Mouse (Mus musculus): ENCODE results near the gene Lrrc66. TPM values are rescaled to one million over a fixed set of nuclear protein-coding genes. Genes with fewer than 3 reads are reported as not detected.

The Lrrc66 gene
- polyA plus RNA-seq, 1 experiment from 2014 or later: not detected

DNA sequence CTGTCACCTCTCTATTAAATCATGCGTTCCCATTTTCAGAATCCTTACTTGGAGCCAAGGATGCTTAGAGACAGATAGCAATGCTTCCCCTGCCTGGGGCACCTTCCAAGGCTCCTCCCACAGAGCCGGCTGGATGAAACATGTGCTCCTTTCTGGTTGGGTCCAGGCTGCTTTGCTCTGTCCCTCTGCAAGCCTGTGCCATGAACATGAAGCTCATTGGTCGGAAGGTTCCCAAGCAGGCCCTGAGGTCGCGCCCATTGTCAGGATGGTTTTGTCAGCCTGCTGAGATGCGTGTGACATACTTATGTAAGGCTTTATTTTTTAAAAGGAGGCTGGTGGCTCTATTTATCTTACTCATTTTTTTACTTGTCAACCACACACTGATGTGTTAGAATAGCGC, 55.6 kb downstream of the Lrrc66 start:
- no peak overlapping the region for H3K4me3 ChIP-seq
- H3K36me3 ChIP-seq: no peaks in the 10 kb centered on the region
- no peaks in the 10 kb centered on the region for H3K9me3 ChIP-seq
- peaks cover 7% of the 10 kb centered on the region for H3K4me1 ChIP-seq (replicated peaks)
- no peak overlapping the region for H3K4me2 ChIP-seq
- H3K27ac ChIP-seq (replicated peaks): no peak overlapping the region
- ATAC-seq (ENCODE audit: low FRiP score, low read depth): no peak
- 61% methylated on average over 7 of the region's 7 CpGs for WGBS
- no peak overlapping the region for H3K9ac ChIP-seq
- no peaks in the 10 kb centered on the region for H3K27me3 ChIP-seq

DNA sequence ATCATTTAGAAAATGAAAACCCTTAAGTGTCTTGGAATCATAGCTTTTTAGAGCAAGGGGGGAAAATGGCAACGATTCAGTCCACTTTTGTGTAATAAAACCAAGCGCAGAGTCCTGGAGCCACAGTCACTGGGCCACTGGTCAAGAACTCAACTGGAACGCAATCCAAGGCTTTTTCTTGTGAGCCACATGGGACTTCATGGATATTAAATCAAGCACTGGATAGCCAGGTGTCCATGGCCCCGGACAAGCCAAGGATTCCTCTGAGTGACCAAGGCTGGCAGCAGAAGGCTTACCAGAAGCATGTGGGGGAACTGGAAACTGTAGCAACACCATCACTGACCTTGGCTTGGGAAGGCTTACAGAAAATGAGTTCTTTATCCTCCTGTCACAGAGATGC, 57.7 kb downstream of the Lrrc66 start:
- ATAC-seq (ENCODE audit: low FRiP score, low read depth): no peak
- Histone ChIP-seq H3K27ac (replicated peaks) (no peak overlapping the region), H3K9me3 (no peaks in the 10 kb centered on the region), H3K4me3 (no peak overlapping the region), H3K4me1 (replicated peaks) (peaks cover 7% of the 10 kb centered on the region), H3K36me3 (no peaks in the 10 kb centered on the region), H3K9ac (no peak overlapping the region), H3K4me2 (no peak overlapping the region), H3K27me3 (no peaks in the 10 kb centered on the region)
- WGBS: 79% methylated on average over 4 of the region's 4 CpGs

DNA sequence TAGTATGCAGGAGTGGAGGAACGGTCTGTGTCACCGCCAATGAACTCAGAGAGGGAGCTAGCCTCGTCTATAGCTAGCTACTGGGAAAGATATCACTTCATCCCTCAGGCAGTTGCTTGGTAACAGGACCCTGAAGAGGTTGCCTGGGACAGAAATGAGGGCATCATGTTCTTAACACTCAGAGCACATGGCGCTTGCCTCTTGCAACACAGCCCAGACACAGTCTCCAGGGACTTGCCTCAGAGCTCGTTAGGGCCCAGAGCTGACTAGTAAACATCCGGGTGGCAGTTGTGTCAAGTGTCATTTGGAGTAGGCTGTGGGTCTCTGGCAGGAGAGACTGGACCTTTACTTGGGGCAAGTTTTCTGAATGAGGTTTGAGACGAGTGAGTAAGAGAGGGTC, 58.5 kb downstream of the Lrrc66 start:
- Histone ChIP-seq H3K27ac (replicated peaks) (no peak overlapping the region), H3K36me3 (no peaks in the 10 kb centered on the region), H3K27me3 (no peaks in the 10 kb centered on the region), H3K9ac (no peak overlapping the region), H3K4me1 (replicated peaks) (peaks cover 7% of the 10 kb centered on the region), H3K4me2 (no peak overlapping the region), H3K4me3 (no peak overlapping the region), H3K9me3 (no peaks in the 10 kb centered on the region)
- ATAC-seq (ENCODE audit: low FRiP score, low read depth): no peak
- WGBS: 76% methylated on average over 7 of the region's 7 CpGs

DNA sequence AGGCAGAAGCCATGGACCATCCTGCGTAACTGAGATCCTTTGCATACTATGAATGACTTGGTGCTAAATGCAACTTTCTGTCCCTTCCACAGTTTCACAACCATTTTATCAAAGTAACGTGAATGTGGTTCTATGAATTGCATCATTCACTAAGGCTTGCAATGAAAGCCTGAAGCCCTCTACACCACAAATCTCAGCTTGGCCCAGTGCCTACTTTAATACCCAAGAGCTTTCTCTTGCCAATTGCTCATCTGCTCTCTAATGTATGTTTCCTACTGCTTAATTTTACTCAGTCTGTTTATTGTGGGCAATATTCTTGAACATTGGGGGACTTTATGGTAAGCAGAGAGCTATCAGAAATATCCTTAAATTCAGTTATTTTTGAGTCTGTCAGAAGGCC, 59.5 kb downstream of the Lrrc66 start:
- 81% methylated on average over 2 of the region's 2 CpGs for WGBS
- Histone ChIP-seq H3K36me3 (no peaks in the 10 kb centered on the region), H3K4me3 (no peak overlapping the region), H3K4me2 (no peak overlapping the region), H3K27me3 (no peaks in the 10 kb centered on the region), H3K4me1 (replicated peaks) (peaks cover 7% of the 10 kb centered on the region), H3K27ac (replicated peaks) (no peak overlapping the region), H3K9ac (no peak overlapping the region), H3K9me3 (no peaks in the 10 kb centered on the region)
- no peak for ATAC-seq (ENCODE audit: low FRiP score, low read depth)

DNA sequence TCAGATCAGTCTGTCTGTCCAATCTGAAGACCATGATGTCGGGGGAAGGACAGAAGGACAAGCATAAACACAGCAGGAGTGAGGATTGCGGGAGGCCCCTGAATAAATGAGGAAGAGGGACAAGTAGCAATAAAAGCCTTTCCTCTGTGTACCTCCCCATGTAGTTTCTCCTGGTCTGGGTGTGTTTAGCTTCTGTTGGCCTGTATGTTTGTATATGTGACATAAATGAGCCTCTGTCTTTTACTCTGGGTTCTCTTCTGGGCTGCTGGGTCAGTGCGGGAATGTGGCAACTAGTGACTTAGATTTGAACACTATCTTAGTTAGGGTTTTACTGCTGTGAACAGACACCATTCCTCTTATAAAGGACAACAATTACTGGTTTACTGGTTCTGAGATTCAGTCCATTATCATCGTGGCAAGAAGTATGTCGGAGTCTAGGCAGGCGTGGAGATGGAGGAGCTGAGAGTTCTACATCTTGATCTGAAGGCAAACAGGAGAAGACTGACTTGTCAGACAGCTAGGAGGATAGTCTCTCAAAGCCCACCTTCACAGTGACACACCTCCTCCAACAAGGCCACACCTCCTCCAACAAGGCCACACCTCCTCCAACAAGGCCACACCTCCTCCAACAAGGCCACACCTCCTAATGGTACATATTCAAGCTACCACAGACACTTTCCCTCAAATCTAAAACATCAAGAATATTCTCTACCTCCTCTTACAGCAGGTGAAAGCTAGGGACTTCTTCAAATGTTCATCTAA, 60.8 kb downstream of the Lrrc66 start:
- WGBS: 93% methylated on average over 6 of the region's 6 CpGs

DNA sequence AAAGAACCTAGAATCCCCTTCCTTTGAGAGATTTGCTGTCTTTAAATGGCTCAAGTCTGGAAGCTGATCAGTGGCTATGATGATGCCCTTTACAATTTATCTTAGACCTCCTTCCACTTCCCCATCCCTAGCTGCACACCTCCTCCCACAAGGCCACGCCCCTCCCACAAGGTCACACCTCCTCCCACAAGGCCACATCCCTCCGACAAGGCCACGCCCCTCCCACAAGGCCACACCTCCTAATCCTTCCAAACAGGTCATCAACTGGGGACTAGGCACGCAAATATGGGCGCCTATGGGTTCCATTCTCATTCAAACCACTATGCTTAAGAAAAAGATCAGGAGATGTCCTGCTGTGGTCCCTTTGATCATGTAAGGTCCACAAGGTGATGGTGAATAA, 63.1 kb downstream of the Lrrc66 start:
- Histone ChIP-seq H3K4me3 (no peak overlapping the region), H3K9ac (no peak overlapping the region), H3K9me3 (no peaks in the 10 kb centered on the region), H3K4me1 (replicated peaks) (no peaks in the 10 kb centered on the region), H3K27me3 (no peaks in the 10 kb centered on the region), H3K36me3 (no peaks in the 10 kb centered on the region), H3K4me2 (no peak overlapping the region), H3K27ac (replicated peaks) (no peak overlapping the region)
- 86% methylated on average over 5 of the region's 5 CpGs for WGBS
- ATAC-seq (ENCODE audit: low FRiP score, low read depth): no peak

More for the DNA sequence above, 60.8 kb downstream of the Lrrc66 start:
- no peaks in the 10 kb centered on the region for H3K36me3 ChIP-seq
- H3K4me1 ChIP-seq (replicated peaks): peaks cover 7% of the 10 kb centered on the region
- H3K9ac ChIP-seq: no peak overlapping the region
- H3K27ac ChIP-seq (replicated peaks): no peak overlapping the region
- H3K9me3 ChIP-seq: no peaks in the 10 kb centered on the region
- H3K4me3 ChIP-seq: no peak overlapping the region
- H3K27me3 ChIP-seq: no peaks in the 10 kb centered on the region
- H3K4me2 ChIP-seq: no peak overlapping the region
- ATAC-seq (ENCODE audit: low FRiP score, low read depth): no peak

DNA sequence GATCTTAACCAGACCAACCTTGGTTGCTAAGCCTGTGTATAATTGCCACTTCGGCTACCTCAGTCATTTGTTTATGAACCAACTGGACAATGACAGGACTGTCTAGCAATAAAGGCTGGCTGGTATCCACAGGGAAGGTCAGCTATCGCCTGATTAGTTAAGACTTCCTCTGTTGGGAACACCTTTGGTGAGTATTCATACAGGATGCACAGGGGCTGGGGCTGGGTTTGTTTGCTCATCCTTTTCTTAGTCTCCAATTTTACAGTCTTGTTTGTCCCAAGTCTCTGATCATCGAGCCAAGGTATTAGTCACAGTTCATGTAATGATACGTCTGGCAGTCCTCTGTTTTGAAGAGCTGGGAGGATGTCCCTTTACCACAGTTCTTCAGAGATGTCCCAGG, 65.4 kb downstream of the Lrrc66 start:
- Histone ChIP-seq H3K9ac (no peak overlapping the region), H3K36me3 (no peaks in the 10 kb centered on the region), H3K4me1 (replicated peaks) (no peaks in the 10 kb centered on the region), H3K4me2 (no peak overlapping the region), H3K27ac (replicated peaks) (no peak overlapping the region), H3K27me3 (no peaks in the 10 kb centered on the region), H3K9me3 (no peaks in the 10 kb centered on the region), H3K4me3 (no peak overlapping the region)
- no peak for ATAC-seq (ENCODE audit: low FRiP score, low read depth)
- WGBS: 84% methylated on average over 4 of the region's 4 CpGs

DNA sequence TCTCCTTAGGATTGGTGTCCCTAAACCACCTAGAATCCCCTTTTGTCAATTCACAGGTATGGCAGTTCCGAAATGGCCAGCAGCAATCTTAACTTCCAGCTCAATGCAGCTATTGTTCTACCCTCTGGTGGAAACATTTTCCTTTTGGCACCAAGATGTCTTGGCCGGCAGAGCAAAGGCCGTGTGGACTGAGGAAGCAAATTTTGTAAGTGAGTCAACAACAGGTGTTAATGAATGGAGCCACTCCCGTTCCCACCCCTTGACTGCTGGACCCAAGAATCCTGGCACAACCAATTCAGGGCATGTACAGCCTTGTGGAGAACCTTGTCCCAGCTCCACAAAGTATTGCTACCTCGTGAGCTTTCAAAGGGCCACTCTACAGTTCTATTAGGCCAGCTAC, 66.2 kb downstream of the Lrrc66 start:
- WGBS: 80% methylated on average over 5 of the region's 5 CpGs

DNA sequence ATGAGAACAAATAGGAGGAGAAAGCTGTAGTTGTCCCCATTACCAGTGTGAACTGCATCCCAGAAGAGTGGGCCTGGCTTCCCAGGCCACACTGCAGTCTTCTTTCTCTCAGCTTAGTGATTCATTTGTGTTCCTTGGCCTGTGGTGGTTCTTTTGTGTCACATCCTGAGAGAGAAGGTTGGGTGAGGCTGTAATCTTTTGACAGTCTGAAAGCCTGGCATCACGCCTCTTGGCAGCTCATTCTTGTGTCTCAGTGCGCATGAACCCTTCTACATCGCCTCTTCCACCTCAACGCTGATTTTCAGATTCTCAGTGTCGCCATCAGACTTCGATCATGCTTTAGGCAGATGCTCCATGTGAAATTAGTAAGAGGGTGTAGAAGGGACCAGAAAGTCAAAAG, 68.3 kb downstream of the Lrrc66 start:
- 92% methylated on average over 6 of the region's 6 CpGs for WGBS

More for the DNA sequence above, 66.2 kb downstream of the Lrrc66 start:
- Histone ChIP-seq H3K4me3 (no peak overlapping the region), H3K9ac (no peak overlapping the region), H3K27me3 (no peaks in the 10 kb centered on the region), H3K27ac (replicated peaks) (no peak overlapping the region), H3K9me3 (no peaks in the 10 kb centered on the region), H3K4me2 (no peak overlapping the region), H3K4me1 (replicated peaks) (no peaks in the 10 kb centered on the region), H3K36me3 (no peaks in the 10 kb centered on the region)
- no peak for ATAC-seq (ENCODE audit: low FRiP score, low read depth)

DNA sequence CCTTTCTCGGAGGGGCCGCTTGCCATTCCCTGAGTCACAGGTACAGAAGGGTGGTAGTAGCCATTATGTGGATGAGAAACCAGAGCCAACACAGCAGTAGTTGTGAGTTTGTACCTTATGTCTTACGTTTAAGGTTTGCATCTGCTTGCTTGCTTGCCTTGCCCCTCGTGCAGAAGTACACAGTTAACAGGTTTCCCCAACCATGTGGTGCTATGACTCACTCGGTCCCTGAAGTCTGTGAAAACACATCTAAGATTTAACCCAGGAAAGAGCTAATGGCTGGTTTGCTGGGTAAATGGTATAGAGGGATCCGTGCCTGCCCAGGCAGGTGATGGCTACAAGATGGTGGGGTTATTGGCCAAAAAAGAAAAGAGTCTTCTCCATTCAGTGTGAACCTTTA, 73.6 kb downstream of the Lrrc66 start:
- no peak overlapping the region for H3K4me3 ChIP-seq
- WGBS: 89% methylated on average over 6 of the region's 6 CpGs
- H3K27me3 ChIP-seq: no peaks in the 10 kb centered on the region
- no peak overlapping the region for H3K27ac ChIP-seq (replicated peaks)
- H3K4me1 ChIP-seq (replicated peaks): 0 out of 2 replicates have a peak, but pooled peaks cover 3% of the 10 kb centered on the region
- H3K9me3 ChIP-seq: no peaks in the 10 kb centered on the region
- ATAC-seq (ENCODE audit: low FRiP score, low read depth): no peak
- H3K36me3 ChIP-seq: peaks cover 17% of the 10 kb centered on the region
- H3K4me2 ChIP-seq: no peak overlapping the region
- no peak overlapping the region for H3K9ac ChIP-seq

More for the DNA sequence above, 68.3 kb downstream of the Lrrc66 start:
- no peak overlapping the region for H3K27ac ChIP-seq (replicated peaks)
- H3K4me3 ChIP-seq: no peak overlapping the region
- H3K9me3 ChIP-seq: no peaks in the 10 kb centered on the region
- H3K4me2 ChIP-seq: no peak overlapping the region
- no peaks in the 10 kb centered on the region for H3K4me1 ChIP-seq (replicated peaks)
- H3K9ac ChIP-seq: no peak overlapping the region
- H3K36me3 ChIP-seq: peaks cover 9% of the 10 kb centered on the region
- H3K27me3 ChIP-seq: no peaks in the 10 kb centered on the region
- no peak for ATAC-seq (ENCODE audit: low FRiP score, low read depth)

DNA sequence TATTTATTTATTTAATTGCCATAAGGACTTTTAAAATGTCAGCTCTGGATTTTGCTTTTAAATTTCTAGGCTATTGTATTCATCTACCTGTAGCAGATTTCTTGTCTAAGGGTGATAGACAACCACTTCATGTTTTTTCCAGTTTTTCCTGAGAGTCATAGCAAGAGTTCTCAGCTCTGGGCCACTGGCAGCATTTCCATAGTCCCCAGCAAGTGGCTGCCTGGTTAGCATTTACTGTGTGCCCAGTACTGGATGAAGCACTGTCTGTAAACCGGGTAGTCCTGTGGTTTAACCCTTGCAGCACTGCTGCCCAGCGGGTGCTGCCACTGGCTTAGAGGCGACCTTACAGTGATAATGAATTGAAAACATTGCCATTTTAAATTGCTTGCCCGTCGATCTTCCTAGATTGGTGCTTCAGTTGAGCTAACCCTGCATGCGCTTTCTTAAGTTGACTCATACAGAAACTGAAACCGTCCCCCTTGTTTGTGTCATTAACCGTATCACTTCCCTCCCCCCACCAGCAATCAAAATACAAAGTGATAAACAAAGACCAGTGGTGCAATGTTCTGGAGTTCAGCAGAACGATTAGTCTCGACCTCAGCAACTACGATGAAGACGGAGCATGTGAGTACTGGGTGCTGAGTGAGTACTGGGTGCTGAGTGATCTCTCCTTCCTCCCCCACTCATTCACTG, 75.4 kb downstream of the Lrrc66 start:
- Histone ChIP-seq H3K27me3 (no peaks in the 10 kb centered on the region), H3K4me3 (no peak overlapping the region), H3K4me2 (no peak overlapping the region), H3K4me1 (replicated peaks) (0 out of 2 replicates have a peak, but pooled peaks cover 3% of the 10 kb centered on the region), H3K9me3 (no peaks in the 10 kb centered on the region), H3K36me3 (peaks cover 20% of the 10 kb centered on the region), H3K27ac (replicated peaks) (no peak overlapping the region), H3K9ac (no peak overlapping the region)
- ATAC-seq (ENCODE audit: low FRiP score, low read depth): no peak
- 68% methylated on average over 12 of the region's 12 CpGs for WGBS
